In genomic region chr7:122313690-122314477, GRCm38 (mm10) we compare ENCODE assay signal across 27 mouse cellular contexts. TPM values are rescaled to one million over a fixed set of nuclear protein-coding genes. Genes with fewer than 3 reads are reported as not detected.
DNase-seq lines count a peak whose midpoint lies in the region; ATAC-seq and TF ChIP-seq lines count a peak whose summit lies in the region.
"Had no signal": no experiment of that assay in that cellular context is flagged by ENCODE, and none has a peak within 500 bp of the region (broad histone marks: within the 10 kb centered on the region; RNA-seq: fewer than 3 reads in every experiment).

No protein-coding gene starts in this region.

- no peak for TF ChIP-seq RAD21 in CH12.LX (IDR thresholded peaks at IDR 0.05; ENCODE audit: low read depth, low read length)

- DNase-seq in CH12.LX (ENCODE audit: extremely low read depth), result no peak
- no peak for DNase-seq in liver
- DNase-seq in kidney, adult 8-10 months, result no peak
- no peak for DNase-seq in urinary bladder, postnatal 10 days (ENCODE audit: low spot score)
- no peak for DNase-seq in layer of hippocampus, adult 18-20 months (ENCODE audit: low spot score in 2 of 2)
- DNase-seq: adrenal gland, adult 8-10 months; adrenal gland, postnatal 14 days; adrenal gland, postnatal 36 days; B cell, adult 2 months; cerebellum, adult 11 months; cerebellum, adult 18-20 months; cerebellum, adult 8-10 months; cerebellum, adult 9-11 months; cerebellum, postnatal 14 days; cerebellum, postnatal 36 days; embryo, embryonic 11 days had no signal

- peak overlapping the region; percentile 81 for H3K9ac ChIP-seq in CH12.LX (ENCODE audit: insufficient read depth, low read depth)
- H3K9ac ChIP-seq: embryonic facial prominence, embryonic 13.5 days; embryonic facial prominence, embryonic 15.5 days; forebrain, embryonic 12.5 days had no signal

- H3K79me2 ChIP-seq in CH12.LX (replicated peaks; ENCODE audit: control insufficient read depth, extremely low read depth, insufficient read depth, poor library complexity, severe bottlenecking), result peaks cover 95% of the 10 kb centered on the region

- no peak for TF ChIP-seq CTCF in CH12.LX (conservative IDR thresholded peaks at IDR 0.05 in 1 of 2, IDR thresholded peaks at IDR 0.05 in 1 of 2; ENCODE audit: low read depth in 2 of 2, low read length in 2 of 2)

- peak; percentile 25 for ATAC-seq in granulocyte monocyte progenitor cell, adult 5-6 weeks (replicated peaks; ENCODE audit: poor library complexity, severe bottlenecking)
- peak; percentile 18; the same call in 1 of the 2 replicates for ATAC-seq in megakaryocyte progenitor cell, adult 5-6 weeks (replicated peaks; ENCODE audit: poor library complexity)
- ATAC-seq: CD4-positive, CD25-positive, alpha-beta regulatory T cell, adult 4 months; forebrain, embryonic 14.5 days; forebrain, embryonic 16.5 days had no signal

- peak overlapping the region; percentile 99 for H3K27ac ChIP-seq in CH12.LX (ENCODE audit: insufficient read depth, low read depth)
- H3K27ac ChIP-seq: embryonic facial prominence, embryonic 13.5 days; embryonic facial prominence, embryonic 15.5 days; forebrain, embryonic 10.5 days; forebrain, embryonic 12.5 days had no signal

- H3K36me3 ChIP-seq in CH12.LX (replicated peaks in 1 of 2; ENCODE audit: control insufficient read depth in 1 of 2, insufficient read depth in 1 of 2, low read length in 1 of 2), result peaks cover 9 to 58% of the 10 kb centered on the region in 2 experiments
- H3K36me3 ChIP-seq: embryonic facial prominence, embryonic 13.5 days; embryonic facial prominence, embryonic 15.5 days; forebrain, embryonic 10.5 days; forebrain, embryonic 12.5 days had no signal

- dilution Hi-C loops in CH12.LX (cut with MboI; ENCODE audit: extremely low pct_ligation_motif_present, extremely low pct_unique_long_range_greater_than_20kb, low sequenced_read_pairs), result no loop called here

- peak; percentile 31; the same call in 1 of the 2 replicates for TF ChIP-seq POLR2A in CH12.LX (IDR thresholded peaks at IDR 0.05; ENCODE audit: low read depth, low read length)

- peak; percentile 55; the same call in 1 of the 2 replicates for TF ChIP-seq EP300 in CH12.LX (IDR thresholded peaks at IDR 0.05; ENCODE audit: low read length)

- peaks cover 46 to 97% of the 10 kb centered on the region in 2 experiments for H3K4me1 ChIP-seq in CH12.LX (ENCODE audit: control insufficient read depth in 1 of 2, insufficient read depth in 2 of 2)
- H3K4me1 ChIP-seq: embryonic facial prominence, embryonic 15.5 days; forebrain, embryonic 12.5 days had no signal

- in situ Hi-C loops in CH12.LX (cut with MboI; ENCODE audit: low pct_ligation_motif_present, low pct_unique_long_range_greater_than_20kb, low sequenced_read_pairs), result no loop called here

- no peaks in the 10 kb centered on the region for H3K27me3 ChIP-seq in CH12.LX (replicated peaks)
- H3K27me3 ChIP-seq: embryonic facial prominence, embryonic 13.5 days; embryonic facial prominence, embryonic 15.5 days; forebrain, embryonic 12.5 days had no signal

- peak overlapping the region in 2 of 3 experiments; percentile 29 to 56 for H3K4me3 ChIP-seq in CH12.LX (replicated peaks in 1 of 3; ENCODE audit: low read depth in 2 of 3, low read length in 2 of 3, poor library complexity in 1 of 3)
- H3K4me3 ChIP-seq: embryonic facial prominence, embryonic 13.5 days; embryonic facial prominence, embryonic 15.5 days; erythroblast, embryonic 14.5 days; forebrain, embryonic 10.5 days; forebrain, embryonic 12.5 days had no signal

- H3K9me3 ChIP-seq in CH12.LX (replicated peaks; ENCODE audit: low read length), result peaks cover 12% of the 10 kb centered on the region
- H3K9me3 ChIP-seq: embryonic facial prominence, embryonic 13.5 days; embryonic facial prominence, embryonic 15.5 days; forebrain, embryonic 10.5 days; forebrain, embryonic 12.5 days had no signal

- peak overlapping the region; percentile 72 for H3K4me2 ChIP-seq in CH12.LX (ENCODE audit: insufficient read depth, low read depth, poor library complexity, severe bottlenecking)
- H3K4me2 ChIP-seq: embryonic facial prominence, embryonic 13.5 days; embryonic facial prominence, embryonic 15.5 days; forebrain, embryonic 12.5 days had no signal

TF ChIP-seq in CH12.LX, 34 proteins besides CTCF, POLR2A, EP300 and RAD21:
- no peak for TF ChIP-seq PAX5 (IDR thresholded peaks at IDR 0.05; ENCODE audit: low read length)
- TF ChIP-seq TBP (conservative IDR thresholded peaks at IDR 0.05; ENCODE audit: low read depth, low read length), result no peak
- peak; percentile 26; the same call in 1 of the 2 replicates for TF ChIP-seq SIN3A (IDR thresholded peaks at IDR 0.05; ENCODE audit: low read length)
- TF ChIP-seq HCFC1 (IDR thresholded peaks at IDR 0.05; ENCODE audit: low read depth, low read length), result no peak
- no peak; the same call in 1 of the 2 replicates for TF ChIP-seq POLR2AphosphoS2 (IDR thresholded peaks at IDR 0.05; ENCODE audit: low read depth, low read length)
- no peak for TF ChIP-seq JUN (IDR thresholded peaks at IDR 0.05; ENCODE audit: insufficient read depth, low read depth, low read length)
- 0 out of 2 replicates have a peak, but pooled peaks have one; percentile 16 for TF ChIP-seq ELF1 (IDR thresholded peaks at IDR 0.05; ENCODE audit: low read depth, low read length)
- TF ChIP-seq RCOR1 (conservative IDR thresholded peaks at IDR 0.05; ENCODE audit: low read depth, low read length), result no peak
- TF ChIP-seq CHD1 (IDR thresholded peaks at IDR 0.05; ENCODE audit: low read depth, low read length), result peak; percentile 59; the same call in 1 of the 2 replicates
- no peak for TF ChIP-seq ZKSCAN1 (IDR thresholded peaks at IDR 0.05; ENCODE audit: borderline replicate concordance, low read depth, low read length)
- no peak for TF ChIP-seq USF2 (conservative IDR thresholded peaks at IDR 0.05; ENCODE audit: low read depth, low read length)
- TF ChIP-seq MAZ (IDR thresholded peaks at IDR 0.05; ENCODE audit: low read depth, low read length), result peak; percentile 46; the same call in 1 of the 2 replicates
- peak; percentile 9; the same call in 1 of the 2 replicates for TF ChIP-seq IRF4 (IDR thresholded peaks at IDR 0.05; ENCODE audit: low read depth, low read length)
- peak; percentile 33; the same call in 1 of the 2 replicates for TF ChIP-seq MYC (IDR thresholded peaks at IDR 0.05; ENCODE audit: low read depth, low read length)
- no peak for TF ChIP-seq UBTF (IDR thresholded peaks at IDR 0.05; ENCODE audit: low read depth, low read length)
- TF ChIP-seq USF1 (IDR thresholded peaks at IDR 0.05; ENCODE audit: low read depth, low read length), result no peak
- TF ChIP-seq ZC3H11A (IDR thresholded peaks at IDR 0.05; ENCODE audit: low read depth, low read length), result no peak
- 0 out of 2 replicates have a peak, but pooled peaks have one; percentile 22 for TF ChIP-seq CHD2 (IDR thresholded peaks at IDR 0.05; ENCODE audit: low read length)
- peak; percentile 50 for TF ChIP-seq ETS1 (conservative IDR thresholded peaks at IDR 0.05; ENCODE audit: low read depth, low read length)
- TF ChIP-seq TCF12 (IDR thresholded peaks at IDR 0.05; ENCODE audit: low read depth, low read length), result no peak
- peak; percentile 6; the same call in 1 of the 2 replicates for TF ChIP-seq JUND (conservative IDR thresholded peaks at IDR 0.05; ENCODE audit: low read depth, low read length)
- peak; percentile 59; the same call in 1 of the 2 replicates for TF ChIP-seq MXI1 (IDR thresholded peaks at IDR 0.05; ENCODE audit: low read depth, low read length)
- no peak for TF ChIP-seq E2F4 (IDR thresholded peaks at IDR 0.05; ENCODE audit: insufficient replicate concordance, low read depth, low read length)
- TF ChIP-seq SMC3 (IDR thresholded peaks at IDR 0.05; ENCODE audit: low read depth, low read length), result no peak; the same call in 1 of the 2 replicates
- TF ChIP-seq GABPA (IDR thresholded peaks at IDR 0.05; ENCODE audit: insufficient replicate concordance, low read depth, low read length), result no peak
- TF ChIP-seq MAX (IDR thresholded peaks at IDR 0.05; ENCODE audit: low read length), result 0 out of 2 replicates have a peak, but pooled peaks have one; percentile 66
- TF ChIP-seq ZNF384 (IDR thresholded peaks at IDR 0.05; ENCODE audit: low read depth, low read length), result no peak
- peak; percentile 64 for TF ChIP-seq BHLHE40 (IDR thresholded peaks at IDR 0.05; ENCODE audit: low read depth, low read length)
- TF ChIP-seq MEF2A (IDR thresholded peaks at IDR 0.05; ENCODE audit: borderline replicate concordance, low read depth, low read length), result no peak
- TF ChIP-seq ZMIZ1 (IDR thresholded peaks at IDR 0.05; ENCODE audit: low read depth, low read length), result peak; percentile 49; the same call in 1 of the 2 replicates
- no peak for TF ChIP-seq NRF1 (IDR thresholded peaks at IDR 0.05; ENCODE audit: low read depth, low read length)
- TF ChIP-seq MAFK (IDR thresholded peaks at IDR 0.05; ENCODE audit: insufficient replicate concordance, low read length), result no peak
- TF ChIP-seq KAT2A (IDR thresholded peaks at IDR 0.05; ENCODE audit: insufficient replicate concordance, low read length), result 0 out of 2 replicates have a peak, but pooled peaks have one; percentile 24
- 0 out of 2 replicates have a peak, but pooled peaks have one; percentile 16 for TF ChIP-seq NELFE (IDR thresholded peaks at IDR 0.05; ENCODE audit: low read depth, low read length)

RNA-seq across cellular contexts. Expression of gene Prkcb, which starts 25.3 kb away (rescaled TPM):
- total RNA-seq in CH12.LX (2012; rRNA removed), result 270 and 337 TPM in 2 replicates
- total RNA-seq in CH12.LX (2014; rRNA removed), result 289 and 323 TPM in 2 replicates
- polyA plus RNA-seq in CH12.LX (2012; ENCODE audit: insufficient read length, low read depth), result 381 and 463 TPM in 2 replicates
- 22.6 and 25.8 TPM in 2 replicates for total RNA-seq in granulocyte monocyte progenitor cell, adult 5-6 weeks (2014; fragmentation: Nextera tagmentation)
- total RNA-seq in granulocyte monocyte progenitor cell, adult 5-6 weeks (2017), result 21.4 and 27.1 TPM in 2 replicates
- total RNA-seq in megakaryocyte progenitor cell, adult 5-6 weeks (2015), result 34.1 and 39.9 TPM in 2 replicates
- 24.8 and 32.6 TPM in 2 replicates for total RNA-seq in megakaryocyte progenitor cell, adult 5-6 weeks (2017)
- 100 to 1,000 TPM; 741 to 778 TPM for total RNA-seq in layer of hippocampus, adult 18-20 months (2021)
- total RNA-seq: MEL had no signal
- polyA plus RNA-seq: erythroblast, embryonic 14.5 days had no signal

Comparison
In these comparisons a context has a peak if more than half of its experiments do, and no peak if none do; other contexts are left out.
1. RNA of gene Prkcb, which starts 25.3 kb away (total RNA-seq): 741 to 778 TPM in layer of hippocampus, adult 18-20 months and 270 to 337 TPM in CH12.LX; 24.8 to 39.9 TPM in megakaryocyte progenitor cell, adult 5-6 weeks and 21.4 to 27.1 TPM in granulocyte monocyte progenitor cell, adult 5-6 weeks; every median in the first group is over 4 times any median in the second.